Mouse (Mus musculus): ENCODE results near the gene Sf1.

DNA sequence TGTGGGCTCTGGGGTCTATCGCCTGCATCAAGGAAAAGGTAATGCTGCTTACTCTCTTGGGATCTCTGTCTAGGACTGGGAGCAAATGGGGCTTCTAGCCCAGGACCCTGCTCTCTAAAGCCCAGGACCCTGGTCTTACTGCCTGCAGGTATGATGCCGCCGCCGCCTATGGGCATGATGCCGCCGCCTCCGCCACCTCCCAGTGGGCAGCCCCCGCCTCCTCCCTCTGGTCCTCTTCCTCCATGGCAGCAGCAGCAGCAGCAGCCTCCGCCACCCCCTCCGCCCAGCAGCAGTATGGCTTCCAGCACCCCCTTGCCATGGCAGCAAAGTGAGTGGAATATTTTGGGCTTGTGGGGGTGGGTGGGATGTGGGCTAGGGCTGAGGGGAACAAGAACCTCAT lies 11.1 kb downstream of the Sf1 start:
- TF ChIP-seq POLR2A (IDR thresholded peaks at IDR 0.05; ENCODE audit: borderline replicate concordance, extremely low read depth, insufficient read depth, insufficient read length, poor library complexity, severe bottlenecking), result no peak
- no peak for TF ChIP-seq CTCF (IDR thresholded peaks at IDR 0.05; ENCODE audit: borderline replicate concordance, extremely low read depth, insufficient read depth, insufficient read length)
